Mouse (Mus musculus): Measurements from ENCODE around the gene Ltk.

Gene Ltk

DNA sequence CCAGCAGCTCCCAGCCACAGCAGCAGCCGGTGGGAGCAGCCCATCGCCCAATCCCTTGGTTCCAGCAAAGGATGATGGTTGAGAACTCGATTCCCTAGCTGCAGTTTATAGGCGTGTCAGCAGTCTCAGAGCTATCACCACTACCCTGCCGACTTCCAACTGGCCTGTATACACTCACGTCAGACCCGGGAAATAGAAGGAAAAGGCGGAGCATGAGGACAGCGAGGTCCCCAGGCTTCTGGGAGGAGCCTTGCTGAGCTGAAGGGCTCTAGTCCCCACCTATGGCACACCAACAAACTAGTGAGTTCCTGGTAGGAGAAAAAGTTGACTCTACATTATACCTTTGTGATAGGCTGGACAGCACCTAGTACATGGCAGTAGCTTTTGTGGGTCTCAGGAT is at the start of gene Ltk:
Gene Ltk (minus strand): TSS at position 181 of the 400 bp plus-strand sequence.
- DNase-seq: no peak

DNA sequence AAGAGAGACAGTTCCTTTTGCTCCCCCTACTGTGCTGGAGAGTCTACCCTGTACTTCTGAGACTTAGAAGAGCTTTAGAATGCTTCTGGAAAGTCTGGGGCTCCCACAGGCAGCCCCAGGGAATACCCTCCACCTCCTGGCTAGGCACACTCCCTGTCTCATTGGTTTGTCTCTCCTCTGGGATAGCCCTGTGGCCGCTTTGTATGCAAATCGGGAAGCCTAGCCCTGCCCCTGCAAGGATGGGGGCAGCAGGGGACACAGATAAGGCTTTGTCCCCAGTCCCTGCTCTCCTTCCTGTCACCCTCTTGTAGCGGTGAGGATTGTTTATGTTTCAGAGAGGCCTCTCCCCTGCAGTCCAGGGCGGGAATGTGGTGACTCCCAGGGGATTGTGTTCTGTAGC is 48.6 kb upstream of the Ltk start:
- DNase-seq: no peak

DNA sequence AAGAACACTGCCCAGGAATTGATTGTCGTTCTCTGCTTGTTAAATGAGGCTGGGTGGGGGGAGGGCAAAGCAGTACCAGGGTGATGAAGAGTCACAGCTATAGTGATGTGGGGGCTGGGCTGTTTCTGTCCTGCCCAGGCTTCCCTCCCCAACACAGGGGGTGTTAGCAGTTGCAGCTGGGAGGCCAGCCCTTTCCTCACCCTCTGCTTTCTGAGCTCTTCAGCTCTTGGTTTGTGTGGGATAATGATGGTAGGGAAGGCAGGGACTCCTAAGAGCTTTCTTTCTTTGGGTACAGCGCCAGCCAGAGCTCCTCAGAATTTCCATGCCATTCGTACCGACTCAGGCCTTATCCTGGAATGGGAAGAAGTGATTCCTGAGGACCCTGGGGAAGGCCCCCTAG is 48.2 kb upstream of the Ltk start:
- DNase-seq: no peak

DNA sequence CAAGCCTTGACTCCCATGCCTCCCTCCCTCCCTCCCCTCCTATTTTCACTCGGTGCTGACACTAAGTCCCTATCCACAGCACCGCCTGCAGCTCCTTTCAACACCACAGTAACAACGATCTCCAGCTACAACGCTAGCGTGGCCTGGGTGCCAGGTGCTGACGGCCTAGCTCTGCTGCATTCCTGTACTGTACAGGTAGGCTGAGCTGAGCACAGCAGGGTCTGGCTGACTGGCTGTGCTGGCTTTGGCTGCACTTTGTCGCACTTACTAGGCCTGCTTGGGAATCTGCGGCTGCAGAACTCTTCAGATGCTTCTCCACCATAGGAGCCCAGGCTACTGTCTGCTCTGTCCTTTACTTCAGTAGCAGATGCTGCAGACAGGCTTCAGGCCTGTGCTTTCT is 45.3 kb upstream of the Ltk start:
- no peak for DNase-seq

DNA sequence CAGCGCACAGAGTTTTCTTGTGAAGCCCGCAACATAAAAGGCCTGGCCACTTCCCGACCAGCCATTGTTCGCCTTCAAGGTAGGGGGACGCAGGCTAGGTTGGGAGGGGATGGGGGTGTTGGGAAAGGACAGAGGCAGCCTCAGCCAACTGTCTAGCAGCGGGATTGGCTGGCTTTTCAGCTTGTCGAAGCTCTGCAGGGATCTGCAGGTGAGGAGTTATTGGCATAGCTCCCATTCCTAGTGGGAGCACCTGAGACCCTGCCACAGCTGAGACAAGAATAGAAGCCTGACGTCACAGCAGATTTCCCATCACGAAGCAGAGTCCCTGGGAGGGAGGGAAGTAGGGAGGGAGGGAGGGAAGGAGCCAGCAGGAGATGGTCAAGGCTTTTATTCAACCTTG is 44.5 kb upstream of the Ltk start:
- no peak for DNase-seq

DNA sequence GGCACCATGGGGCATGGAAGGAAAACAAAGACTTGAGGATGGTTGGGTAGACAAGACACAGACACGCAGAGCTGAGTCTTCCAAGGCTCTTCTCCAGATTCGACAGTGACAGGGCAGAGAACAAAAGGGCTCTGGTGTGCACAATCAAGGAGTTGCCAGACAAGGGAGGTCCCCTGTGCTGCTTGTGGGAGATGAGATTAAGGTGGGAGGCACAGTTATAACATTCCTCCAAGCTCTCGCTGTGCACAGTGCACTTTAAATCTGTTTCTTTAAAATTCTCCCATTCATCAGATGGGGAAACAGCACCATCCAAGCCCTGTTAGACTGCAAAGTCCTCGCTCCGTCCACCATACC is 44.0 kb upstream of the Ltk start:
- DNase-seq: no peak

DNA sequence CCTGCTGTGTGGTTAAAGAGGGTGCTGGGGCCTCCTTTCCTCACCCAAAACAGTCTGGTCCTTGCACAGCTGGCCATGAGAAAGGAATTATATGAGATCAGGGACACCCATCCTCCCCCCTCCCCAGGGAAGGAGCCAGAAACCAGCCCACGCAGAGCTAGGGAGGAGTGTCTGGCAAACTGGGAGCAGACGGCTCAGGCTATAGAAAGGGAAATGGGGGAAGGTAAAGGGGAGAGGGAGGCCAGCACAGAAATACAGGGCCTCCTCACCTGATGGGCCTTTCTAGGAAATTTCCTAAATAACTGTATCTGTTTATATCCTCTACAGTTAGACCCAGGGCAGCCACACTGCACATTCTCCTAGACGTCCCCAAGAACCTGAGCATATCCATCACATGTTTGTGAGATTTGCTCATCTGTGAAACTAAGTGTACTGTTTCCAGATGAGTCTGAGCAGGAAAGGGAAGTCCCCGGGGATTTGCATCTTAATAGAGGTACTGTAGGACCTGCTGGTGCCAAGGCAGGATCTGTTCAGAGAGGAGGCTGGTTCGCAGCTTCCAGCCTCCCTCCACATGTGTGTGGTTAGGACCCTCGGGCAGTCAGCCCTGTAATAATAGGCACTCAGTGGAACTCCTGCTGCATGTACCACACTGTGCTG is 43.5 kb upstream of the Ltk start:
- no peak for DNase-seq

DNA sequence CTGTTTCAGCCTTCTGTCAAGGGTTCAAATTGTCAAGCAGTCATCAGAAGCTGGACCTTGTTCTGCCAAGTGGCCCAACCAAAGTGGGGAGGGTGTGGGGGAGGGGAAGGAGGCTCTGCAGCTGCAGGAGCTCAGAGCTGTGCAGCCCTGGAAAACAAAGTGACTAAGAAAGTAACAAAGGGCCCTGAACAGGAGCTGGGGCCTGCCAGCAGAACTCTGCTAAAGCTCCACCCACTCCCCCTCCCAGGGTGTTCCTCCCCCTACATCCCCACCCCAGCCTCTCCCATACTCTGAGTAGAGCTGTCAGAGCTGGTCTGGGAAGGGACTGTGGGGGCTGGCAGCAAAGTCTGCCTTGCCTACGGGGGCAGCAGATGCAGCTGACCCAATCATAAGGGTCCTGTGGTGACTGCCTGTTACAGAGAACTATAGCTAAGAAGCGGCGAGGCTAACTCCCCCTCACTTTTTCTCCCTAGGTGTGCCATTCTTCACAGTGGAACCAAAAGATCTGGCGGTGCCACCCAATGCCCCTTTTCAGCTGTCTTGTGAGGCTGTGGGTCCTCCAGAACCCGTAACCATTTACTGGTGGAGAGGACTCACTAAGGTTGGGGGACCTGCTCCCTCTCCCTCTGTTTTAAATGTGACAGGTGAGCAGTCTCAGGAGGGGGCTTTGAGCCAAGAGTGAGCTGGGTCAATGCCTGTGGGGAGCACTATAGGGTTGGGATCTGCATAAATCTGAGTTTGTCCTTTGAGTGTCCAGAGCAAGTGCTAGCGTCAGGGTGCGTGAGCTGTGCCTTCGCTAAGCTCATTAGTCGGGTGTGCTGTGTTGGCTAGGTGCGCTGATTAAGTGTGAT is 42.8 kb upstream of the Ltk start:
- peak; percentile 12 for DNase-seq

DNA sequence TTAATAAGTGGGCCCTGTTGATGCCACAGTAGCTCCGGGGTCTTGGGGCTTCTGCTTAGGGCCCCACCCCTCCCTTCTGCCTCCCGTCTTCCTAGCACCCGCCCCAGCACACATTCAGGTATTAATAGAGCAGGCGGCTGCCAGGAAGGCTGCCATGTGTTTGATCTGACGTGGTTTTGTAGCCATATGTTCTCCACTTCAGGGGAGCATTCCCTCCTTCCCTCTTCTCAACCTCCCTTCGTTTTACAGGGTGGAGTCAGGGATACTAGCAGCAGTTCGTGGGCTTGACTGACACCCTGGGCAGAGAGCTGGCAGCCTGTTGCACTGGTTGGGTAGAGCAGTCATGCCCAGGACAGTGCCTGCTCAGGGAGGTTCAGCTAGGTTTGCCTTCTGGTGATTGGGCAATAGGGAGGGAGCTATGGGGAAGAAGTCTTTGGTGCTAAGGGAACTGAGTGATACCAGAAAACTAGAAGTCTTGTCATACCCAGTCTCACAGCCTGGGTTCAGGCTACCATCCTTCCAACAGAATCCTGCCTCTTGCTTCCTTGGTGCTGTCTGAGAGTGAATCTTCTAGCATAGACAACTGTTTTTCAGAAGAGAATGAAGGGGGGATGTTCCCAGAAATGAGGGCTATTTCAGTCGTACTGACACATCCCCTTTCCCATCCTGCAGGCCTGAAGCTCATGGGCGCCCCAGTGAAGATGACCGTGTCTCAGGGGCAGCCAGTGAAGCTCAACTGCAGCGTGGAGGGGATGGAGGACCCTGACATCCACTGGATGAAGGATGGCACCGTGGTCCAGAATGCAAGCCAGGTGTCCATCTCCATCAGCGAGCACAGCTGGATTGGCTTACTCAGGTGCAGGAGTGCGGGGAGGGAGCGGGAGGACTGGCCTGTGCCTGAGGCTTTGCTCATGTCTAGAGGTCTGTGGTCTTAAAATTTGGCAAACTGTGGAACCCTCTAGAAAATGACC is 40.9 kb upstream of the Ltk start:
- DNase-seq: no peak

DNA sequence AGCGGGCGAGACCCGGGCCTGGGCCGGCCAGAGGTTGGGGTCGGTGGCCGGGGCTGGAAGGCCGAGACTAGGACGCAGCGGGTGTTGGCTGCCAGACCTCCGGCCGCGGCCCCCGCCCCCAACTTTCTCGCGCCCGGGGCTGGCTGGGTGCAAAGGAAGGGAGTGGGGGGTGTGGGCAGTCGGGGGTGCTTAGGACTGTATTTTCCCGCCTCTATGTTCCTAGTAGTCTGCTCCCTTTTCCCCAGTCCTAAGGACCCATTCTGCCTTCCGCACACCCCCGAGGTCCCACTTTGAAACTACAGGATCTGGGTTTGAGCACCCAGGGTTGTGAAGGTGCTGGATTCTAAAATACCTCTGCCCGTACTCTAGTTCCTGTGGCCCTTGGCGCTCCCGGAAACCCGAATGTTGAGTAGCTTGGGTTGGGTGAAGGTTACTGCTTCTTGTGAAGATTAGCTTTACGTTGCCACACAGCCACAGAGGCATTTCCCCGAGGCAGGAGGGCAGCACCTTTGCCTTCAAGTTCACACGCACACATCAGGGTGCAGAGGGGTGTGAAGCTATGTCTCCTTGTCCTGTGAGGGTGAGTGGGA is 39.8 kb upstream of the Ltk start:
- peak; percentile 18 for DNase-seq

DNA sequence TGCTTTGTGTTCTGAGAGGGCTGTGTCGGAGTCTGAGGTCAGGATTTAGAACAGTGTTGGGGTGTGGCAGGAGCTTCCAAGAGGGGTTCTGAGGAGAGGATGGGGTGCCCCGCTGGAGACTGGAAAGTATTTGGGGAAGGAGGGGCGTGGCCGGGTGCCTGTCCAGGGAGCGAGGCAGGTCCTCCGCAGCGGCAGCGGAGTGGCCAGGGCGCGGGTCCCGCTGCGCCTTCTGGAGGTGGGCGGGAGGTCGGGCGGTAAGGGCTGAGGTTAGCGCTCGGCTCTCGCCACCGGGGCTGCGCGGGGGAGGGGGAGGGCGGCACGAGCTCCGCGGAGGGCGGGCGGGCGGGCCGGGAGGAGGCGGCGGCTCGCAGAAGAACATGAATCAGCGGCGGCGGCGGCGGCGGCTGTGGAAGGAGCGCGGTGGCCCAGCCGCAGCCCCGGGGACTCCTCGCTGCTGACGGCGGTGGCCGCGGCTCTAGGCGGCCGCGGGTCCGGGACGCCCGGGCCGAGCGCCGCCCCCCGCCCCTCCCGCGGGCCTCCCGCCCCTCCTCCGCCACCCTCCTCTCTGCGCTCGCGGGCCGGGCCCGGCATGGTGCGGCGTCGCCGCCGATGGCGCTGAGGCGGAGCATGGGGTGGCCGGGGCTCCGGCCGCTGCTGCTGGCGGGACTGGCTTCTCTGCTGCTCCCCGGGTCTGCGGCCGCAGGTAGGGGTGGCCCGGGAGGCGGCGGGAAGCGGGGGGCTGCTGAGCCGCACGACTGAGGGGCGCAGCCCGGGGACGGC is 39.1 kb upstream of the Ltk start:
- DNase-seq: peak; percentile 58

DNA sequence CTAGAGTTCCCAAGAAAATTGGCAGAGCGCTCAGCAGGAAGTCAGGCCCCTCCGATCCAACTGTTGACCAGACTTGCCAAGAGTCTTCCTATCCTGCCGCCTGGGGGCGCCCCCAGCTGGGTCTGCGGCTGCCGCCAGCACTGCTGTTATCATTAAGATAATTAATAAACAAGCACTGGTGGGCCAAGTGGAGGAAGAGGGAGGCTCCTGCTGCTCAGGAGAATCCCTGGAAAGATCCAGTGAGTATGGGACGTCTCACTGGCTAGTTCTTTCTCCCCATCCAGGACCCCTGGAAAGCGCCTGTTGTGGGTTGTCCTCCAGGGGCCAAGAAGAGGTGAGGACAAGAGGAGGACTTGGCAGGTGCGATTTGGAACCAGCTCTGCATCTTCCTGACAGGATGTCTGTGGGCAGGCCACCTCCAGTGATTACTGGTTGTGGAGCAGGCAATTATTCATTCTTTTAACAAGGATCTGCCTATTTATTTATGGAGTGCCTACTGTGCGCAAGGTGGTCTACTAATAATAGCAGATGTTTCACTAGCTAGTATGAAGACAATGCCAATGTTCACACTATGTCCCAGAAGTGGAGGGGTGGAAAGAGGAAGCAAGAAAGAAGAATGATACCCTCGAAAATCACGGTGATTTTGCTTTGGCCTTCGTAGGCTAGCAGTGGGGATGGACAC is 38.2 kb upstream of the Ltk start:
- DNase-seq: peak; percentile 78

DNA sequence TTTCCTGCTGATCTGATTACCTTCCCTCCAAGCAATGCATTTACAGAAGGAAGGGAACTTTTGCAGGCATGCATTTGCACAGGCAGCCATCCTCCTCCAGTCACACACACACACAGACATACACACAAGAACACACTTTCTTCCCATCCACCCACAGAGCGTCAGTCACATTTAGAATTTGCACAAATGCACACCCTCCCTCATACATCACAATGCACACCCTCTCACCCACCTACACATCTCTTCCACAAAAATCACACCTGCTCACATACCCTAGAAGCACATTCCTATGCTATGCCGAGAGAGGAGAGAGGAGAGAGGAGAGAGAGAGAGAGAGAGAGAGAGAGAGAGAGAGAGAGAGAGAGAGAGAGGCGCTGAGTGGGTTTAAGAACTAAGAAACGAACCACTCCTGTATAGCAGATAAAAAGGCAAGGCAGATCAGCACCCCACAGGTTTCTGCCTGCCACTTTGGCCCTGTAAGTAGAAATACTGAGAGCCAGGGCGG is 37.1 kb upstream of the Ltk start, which contains the start of gene Tyro3:
Gene Tyro3 (plus strand): TSS at position 455 of the 505 bp plus-strand sequence.
- no peak for DNase-seq

DNA sequence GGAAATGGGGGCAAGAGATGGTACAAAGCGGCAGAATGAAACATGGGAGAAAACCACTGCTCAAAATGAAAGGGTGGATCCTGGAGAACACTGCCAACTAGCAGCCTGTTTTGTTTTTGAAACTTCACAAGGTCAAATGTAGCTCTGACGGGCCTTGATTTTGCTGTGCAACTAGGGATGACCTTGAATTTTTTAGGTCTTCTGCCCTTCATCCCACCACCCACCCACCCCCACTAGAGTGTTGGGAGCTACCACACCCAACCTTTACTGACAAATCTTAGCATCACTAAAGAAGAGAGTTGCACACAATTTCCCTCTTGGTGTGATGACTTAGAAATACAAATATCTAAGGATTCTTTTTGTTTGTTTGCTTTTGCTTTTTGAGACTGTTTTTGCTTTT is 29.8 kb upstream of the Ltk start:
- no peak for DNase-seq

DNA sequence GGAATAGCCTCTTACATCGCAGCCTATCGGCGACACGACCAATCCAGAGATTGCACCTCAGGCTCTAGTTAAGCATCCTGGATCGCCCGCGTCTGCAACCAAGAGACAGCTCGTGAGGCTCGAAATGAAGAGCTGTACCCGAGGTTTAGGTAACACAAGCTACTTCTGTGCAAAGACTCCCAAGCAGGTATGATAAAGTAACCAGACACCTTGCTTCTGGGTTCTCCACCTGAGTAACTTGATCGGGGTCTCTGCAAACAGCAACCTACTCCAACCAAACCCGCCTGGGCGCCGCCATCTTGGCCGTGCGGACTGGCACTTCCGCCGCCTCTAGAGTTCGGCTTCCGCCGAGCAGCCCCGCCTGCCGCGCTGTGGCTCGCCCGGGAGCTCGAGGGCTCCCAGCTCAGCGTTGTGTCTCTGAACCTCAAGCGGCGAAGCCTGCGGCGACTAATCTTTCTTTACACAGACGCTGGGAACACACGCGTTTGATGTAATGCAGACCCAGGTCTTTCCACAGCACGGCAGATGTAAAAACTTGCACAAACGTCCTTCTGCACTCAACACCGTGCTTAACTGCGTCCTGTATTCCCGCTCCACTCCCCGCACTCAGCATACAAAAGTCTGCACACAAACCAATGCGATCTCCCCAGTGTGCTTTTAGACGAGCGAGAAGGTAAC is 27.1 kb upstream of the Ltk start, which contains the start of gene Rpap1:
Gene Rpap1 (minus strand): TSS at position 332 of the 678 bp plus-strand sequence.
- peak; percentile 88 for DNase-seq

DNA sequence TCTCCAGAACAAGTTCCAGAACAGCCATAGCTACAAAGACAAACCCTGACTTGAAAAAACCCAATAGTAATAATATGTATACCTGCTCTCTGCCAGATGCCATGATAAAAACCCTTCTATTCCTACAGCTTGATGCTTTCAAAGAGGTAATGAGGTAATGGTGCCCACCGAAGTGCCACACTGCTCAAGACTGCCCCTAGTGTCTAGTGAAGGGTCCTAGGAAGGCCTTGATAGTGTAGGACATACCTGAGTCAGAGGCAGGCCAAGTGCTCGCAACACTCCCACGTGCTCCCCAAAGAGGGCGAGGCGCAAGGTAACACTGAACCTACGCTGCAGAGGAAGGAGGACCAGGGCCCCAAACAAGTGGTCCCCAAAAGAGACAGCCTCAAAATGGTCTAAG is 7.0 kb upstream of the Ltk start:
- no peak for DNase-seq

DNA sequence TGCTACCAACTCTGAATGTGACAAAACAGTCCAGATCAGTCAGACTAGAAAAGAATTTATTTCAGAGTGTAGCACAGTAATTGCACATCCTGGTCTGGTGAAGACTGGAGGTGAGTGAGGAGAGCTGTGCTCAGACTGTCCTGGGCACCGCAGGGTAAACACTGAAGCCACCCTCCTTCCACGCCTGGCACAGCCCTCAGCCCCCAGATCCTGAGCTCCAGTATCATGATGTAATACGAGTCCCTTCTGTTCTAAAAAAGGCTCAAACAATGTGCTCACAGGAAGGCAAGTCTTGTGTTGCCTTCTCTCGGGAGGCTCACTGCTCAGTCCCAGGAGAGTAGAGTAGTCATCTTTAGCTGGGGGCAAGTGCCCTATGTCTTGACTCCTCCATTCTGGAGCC is 3.7 kb upstream of the Ltk start:
- DNase-seq: no peak

DNA sequence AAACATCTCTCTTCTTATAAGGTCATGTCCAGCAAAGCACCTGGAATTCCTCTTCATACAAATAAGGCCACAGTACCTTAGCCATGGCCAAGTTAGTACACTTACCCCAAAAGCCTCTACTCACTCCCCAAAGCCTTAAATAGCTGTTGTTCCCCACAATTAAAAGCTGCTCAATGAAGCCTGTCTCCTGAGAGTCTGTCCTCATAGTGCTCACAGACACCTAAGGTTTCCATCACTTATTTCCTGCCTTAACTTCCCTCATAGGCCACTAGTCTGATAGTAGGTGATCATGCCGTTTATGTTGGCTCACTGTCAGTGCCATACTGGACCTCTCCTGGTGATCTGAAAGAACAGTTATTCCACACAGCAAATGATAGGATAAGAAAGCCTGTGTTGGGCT is 2.0 kb upstream of the Ltk start:
- DNase-seq: no peak

DNA sequence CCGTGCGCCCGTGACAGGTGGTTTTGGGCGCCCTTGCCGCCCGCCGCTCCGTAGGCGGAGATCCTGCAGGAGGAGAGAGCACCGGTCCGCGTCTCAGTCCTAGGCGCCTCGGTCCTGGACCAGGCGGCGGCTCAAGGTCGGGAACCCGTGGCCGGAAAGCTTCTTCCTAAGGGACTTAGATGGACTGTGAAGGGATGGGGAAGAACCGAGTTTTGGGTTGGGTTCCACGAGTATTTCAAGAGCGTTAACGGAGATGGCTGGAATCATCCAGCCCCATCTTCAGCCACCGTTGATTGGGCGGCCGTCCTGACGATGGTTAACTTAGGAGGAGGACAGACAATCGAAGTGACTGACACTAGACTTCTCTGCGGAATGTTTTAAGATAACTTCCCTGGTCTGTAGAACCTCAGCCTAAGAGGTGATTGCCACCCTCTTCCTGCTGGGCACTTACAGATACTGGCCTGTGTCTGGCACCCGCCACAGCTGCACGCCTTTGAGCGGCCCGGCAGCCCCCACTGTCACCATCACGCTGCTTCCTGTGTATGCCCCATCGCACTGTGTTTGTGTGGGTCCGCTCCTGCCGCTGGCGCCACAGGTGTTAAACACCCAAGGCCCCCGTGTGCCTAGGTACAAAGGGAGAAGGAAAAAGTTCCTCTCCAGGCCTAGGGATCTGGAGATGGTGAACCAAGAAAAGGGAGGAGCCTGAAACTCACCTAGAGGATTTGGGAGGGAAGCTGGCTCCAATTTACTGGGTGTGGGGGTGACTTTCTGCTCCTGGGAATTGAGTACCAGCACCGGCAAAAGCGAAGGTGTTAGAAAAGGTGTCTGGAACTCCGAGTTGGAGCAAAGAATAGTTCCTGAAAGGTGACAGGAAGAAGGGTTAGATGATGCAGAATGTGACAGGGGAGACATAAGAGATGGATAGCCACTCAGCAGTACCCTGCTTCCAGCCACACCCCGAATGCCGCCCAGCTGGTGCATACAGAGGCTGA is 1.1 kb downstream of the Ltk start:
- DNase-seq: no peak

All from kidney, postnatal 14 days (tissue).